Mouse (Mus musculus) lung, postnatal 4 days (tissue): ENCODE results near the gene Mif4gd.

Source experiments
- DNase-seq, 2 experiments: peaks; one replicate each; pipeline ENCODE4 v3.0.0; 2021

Mif4gd gene

DNA sequence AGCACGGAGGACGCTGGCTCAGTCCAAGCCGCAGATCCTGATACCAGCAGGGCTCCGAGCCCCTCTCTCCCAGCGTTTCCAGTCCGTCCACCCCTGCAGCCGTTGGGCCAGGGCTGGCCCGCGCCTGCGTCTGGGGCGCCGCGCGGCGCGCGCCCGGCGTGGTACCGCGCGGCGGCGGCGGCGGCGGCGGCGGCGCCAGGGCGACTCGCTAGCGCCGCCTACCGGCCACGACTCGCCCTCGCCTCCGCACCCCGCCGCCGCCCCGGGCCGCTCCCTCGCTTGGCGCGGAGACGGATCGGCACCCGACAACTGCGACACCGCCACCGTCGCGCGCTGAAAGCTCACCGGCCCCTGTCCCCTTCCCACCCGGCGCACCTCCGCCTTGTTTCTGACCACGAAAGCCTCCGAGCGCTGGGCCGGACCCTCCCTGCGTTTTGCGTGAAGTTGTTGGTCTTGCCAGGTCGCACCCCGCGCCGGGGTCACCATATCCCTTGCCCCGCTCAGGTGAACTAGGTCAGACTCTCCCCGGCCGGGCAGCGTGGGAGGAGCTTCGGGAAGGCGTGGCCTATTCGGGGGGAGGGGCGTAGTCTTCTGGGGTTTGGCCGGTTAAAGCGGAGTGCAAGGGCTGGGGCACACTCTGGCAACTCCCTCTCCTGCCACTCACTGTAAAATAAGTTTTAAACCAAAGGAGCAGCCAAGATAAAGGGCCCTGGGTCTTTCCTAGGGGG, at the start of gene Mif4gd:
Mif4gd (minus strand) TSS at position 560 of the 728 bp plus-strand sequence.
- DNase-seq = peak; percentile 94 to 96

DNA sequence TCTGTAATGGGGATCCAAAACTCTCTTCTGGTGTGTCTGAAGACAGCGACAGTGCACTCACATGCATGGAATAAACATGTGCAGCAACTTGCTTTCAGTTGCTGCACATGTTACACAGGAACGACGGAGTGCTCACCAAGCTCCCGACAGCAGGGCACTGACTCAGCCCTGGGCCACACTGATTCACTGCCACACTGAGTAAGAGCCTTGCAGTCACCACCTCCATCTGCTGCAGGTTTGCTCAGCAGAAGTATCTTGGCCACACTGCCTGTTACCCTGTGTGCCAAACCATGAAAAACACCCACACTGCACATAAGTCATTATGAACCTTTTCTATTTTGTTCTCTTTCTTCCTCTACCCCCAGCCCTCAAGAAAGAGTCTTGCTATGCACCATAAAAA, 47.6 kb upstream of the Mif4gd start:
- DNase-seq = no peak

DNA sequence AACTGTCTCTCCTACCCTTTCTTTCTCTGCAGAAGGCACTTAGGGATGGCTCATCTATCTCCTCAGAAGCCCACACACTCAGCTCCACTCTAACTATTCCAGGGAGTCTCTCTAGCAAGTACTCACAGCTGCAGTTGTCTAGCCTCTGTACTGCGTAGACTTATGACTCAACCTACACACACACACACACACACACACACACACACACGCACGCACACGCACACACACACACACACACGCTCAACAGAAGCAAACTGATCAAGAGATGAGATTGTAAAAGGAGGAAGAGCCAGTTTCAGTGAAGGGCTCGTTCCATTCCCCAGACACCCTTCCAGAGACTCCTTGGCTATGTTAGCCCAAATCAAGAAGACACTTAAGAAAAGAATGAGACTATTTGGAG, 45.8 kb upstream of the Mif4gd start:
- DNase-seq = no peak

DNA sequence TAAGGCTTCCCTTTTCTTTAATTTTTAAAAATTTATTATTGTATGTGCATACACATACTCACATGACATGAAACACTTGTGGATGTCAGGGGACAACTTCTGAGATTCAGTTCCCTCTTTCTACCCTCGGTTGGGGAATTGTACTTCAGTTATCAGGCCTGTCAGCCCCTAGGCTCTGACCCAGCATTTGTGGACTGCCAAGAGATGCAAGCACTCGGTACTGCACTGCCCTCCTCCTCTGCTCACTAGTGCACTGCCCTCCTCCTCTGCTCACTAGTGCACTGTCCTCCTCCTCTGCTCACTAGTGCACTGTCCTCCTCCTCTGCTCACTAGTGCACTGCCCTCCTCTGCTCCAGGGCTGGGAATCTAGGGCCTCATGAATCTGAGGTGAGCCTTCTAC, 41.4 kb upstream of the Mif4gd start:
- DNase-seq = no peak

DNA sequence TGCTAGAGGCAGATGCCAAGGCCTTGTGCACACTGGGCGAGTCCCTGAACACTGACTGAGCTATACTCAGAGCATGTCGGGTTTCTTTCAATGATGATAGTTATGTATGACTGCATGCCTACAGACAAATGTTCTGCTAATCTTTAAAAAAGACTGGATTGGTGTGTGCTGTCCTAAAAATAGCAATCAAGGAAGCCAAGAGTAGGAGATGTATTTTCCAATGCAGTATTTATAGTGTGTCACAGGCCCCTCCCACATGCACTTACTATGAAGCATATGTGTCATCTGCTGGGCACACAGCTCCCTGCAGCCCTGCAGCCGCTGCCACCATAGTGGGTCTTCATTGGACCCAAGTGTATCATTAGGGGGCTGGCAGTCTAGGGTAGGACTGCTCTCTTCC, 40.4 kb upstream of the Mif4gd start:
- no peak for DNase-seq

DNA sequence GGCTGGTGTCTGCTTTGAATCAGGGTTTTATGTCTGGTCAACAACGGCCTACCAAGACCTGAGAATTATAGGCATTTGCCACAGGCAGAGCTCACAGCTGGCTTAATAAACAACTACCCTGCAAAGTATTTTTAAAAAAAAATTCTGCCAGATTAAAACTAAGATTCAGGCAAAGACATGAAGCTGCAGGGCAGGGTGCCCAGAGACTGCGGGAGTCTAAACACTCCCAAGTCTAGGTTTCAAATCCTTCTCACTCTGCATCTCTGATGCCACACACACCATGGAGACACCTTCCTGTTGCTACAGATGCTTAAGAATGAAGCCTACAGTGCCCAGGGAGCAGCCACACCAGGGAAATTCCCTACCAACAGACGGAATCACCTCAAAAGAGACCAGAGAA, 38.9 kb upstream of the Mif4gd start:
- no peak for DNase-seq

GRCm38 (mm10) chr11:115649706-115650105, 36.9 kb upstream of the Mif4gd start:
- no peak for DNase-seq

- peak in 1 of 2 experiments; percentile 68 for DNase-seq
Observed at GRCm38 (mm10) chr11:115647459-115647858, 34.7 kb upstream of the Mif4gd start.

GRCm38 (mm10) chr11:115646439-115646838, 33.7 kb upstream of the Mif4gd start:
- DNase-seq = no peak

- DNase-seq = peak in 1 of 2 experiments; percentile 56
Observed at GRCm38 (mm10) chr11:115645498-115645897, 32.7 kb upstream of the Mif4gd start.

GRCm38 (mm10) chr11:115644308-115644707, 31.5 kb upstream of the Mif4gd start:
- no peak for DNase-seq

- DNase-seq = no peak
Observed at GRCm38 (mm10) chr11:115643265-115643664, 30.5 kb upstream of the Mif4gd start.

- no peak for DNase-seq
Observed at GRCm38 (mm10) chr11:115642705-115643104, 29.9 kb upstream of the Mif4gd start.

DNA sequence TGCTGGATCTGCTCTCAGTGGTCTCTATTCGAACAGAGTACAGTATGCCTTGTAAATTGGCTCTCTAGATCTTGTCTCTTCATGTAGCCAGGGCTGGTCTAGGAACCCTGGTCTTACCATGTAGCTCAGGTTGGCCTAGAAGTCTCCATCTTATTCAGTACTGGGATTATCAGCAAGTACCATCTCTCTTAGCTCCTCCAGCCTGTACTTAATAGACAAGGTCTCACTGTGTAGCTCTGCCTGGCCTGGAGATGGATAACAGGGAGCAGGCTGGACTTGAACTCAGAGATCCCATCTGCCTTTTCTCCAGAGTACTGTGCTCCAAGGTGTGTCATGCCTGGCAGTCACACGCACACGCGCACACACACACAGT, 28.9 kb upstream of the Mif4gd start:
- DNase-seq = no peak

GRCm38 (mm10) chr11:115640978-115641663, 28.4 kb upstream of the Mif4gd start:
- peak in 1 of 2 experiments; percentile 17 for DNase-seq

GRCm38 (mm10) chr11:115640311-115640828, 27.6 kb upstream of the Mif4gd start:
- no peak for DNase-seq

- DNase-seq = no peak
Observed at GRCm38 (mm10) chr11:115639540-115639939, 26.8 kb upstream of the Mif4gd start.

DNA sequence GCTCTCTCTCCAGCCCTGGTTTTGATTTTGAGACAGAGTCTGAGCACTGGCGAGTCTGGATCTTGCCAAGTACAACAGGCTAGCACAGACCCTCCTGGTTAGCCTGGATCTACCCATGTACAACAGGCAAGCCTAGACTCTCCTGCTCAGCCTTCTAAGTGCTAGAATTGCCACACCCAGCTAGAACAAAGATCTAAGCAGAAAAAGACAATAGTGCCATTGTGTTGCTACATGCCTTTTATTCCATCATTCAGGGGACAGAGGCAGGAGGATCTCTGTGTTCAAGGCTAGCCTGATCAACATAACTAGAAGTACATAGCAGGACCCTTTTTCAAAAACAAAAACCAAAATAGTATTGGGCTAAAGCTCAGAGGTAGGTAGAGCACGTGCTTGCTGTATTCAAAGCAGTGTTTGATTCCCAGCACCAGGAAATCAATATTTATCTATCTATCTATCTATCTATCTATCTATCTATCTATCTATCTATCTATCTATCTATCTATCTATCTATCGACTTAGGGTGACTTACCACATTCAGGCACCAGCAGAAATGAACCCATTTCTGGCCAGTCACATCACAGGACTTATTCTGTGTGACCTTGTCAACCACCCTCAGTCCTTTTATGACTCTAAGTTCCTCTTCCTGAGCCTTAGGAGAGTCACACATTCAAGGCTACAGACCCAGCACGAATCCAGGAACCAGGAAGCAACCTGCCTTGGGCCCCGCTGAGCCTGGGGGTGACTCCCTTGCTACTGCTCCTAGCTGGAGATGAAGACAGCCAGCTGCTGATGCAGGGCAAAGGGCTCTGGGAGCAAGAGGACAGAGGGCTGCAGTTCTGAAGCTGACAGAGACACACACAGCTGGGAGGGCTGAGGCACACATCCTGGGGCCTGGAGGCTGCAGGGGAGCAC, 26.0 kb upstream of the Mif4gd start:
- peak; percentile 39 to 77 for DNase-seq

- no peak for DNase-seq
Observed at GRCm38 (mm10) chr11:115636960-115637359, 24.2 kb upstream of the Mif4gd start.

GRCm38 (mm10) chr11:115635484-115635883, 22.7 kb upstream of the Mif4gd start:
- DNase-seq = no peak

DNA sequence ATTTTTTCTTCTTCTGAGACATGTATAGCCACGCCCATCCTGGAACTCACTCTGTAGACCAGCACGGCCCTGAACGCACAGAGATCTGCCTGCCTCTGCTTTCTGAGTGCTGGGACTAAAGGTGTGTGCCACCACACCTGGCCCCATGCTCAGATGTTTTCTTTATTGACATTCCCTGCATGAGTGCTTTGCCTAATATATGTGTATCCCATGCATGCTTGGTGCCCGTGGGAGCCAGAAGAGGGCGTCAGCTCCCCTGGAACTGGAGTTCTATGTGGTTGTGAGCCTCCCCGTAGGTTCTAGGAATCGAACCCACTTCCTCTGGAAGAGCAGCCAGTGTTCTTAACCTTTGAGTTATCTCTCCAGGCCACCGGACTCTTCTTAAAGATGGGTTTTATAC, 22.3 kb upstream of the Mif4gd start:
- DNase-seq = no peak

DNA sequence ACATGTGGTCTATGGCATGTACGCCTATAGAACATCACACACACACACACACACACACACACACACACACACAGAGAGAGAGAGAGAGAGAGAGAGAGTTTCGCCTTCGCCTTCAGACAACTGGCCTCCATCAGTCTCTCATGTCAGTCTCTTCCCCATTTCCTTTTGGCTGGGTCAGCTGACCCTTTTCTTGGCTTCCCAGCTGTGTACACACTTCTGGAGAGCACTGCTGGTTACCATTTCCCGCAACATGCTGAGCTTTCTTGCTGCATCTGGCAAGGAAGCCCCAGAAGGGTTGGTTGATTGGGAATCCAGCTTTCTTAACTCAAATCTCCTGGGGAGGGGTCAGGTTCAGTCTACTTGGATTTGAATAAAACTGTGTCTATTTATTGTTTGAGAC, 21.3 kb upstream of the Mif4gd start:
- DNase-seq = peak in 1 of 2 experiments; percentile 53

- no peak for DNase-seq
Observed at GRCm38 (mm10) chr11:115632862-115633261, 20.1 kb upstream of the Mif4gd start.
